Mouse (Mus musculus) brain, embryonic 14.5 days (tissue): Measurements from ENCODE around the gene Prr5l.

Experiments
- CTCF ChIP-seq: fragments of 200-500 bp; IDR thresholded peaks from 2 replicates; pipeline ENCODE4 v1.5.1; 2012; ENCODE audit warnings: inconsistent platforms, mild to moderate bottlenecking, moderate library complexity, borderline replicate concordance; ENCODE audit not compliant: insufficient read depth, insufficient read length; ENCODE audit errors: extremely low read depth
- POLR2A ChIP-seq: fragments of 200-500 bp; IDR thresholded peaks from 2 replicates; pipeline ENCODE4 v1.6.1; 2012; ENCODE audit warnings: mild to moderate bottlenecking, inconsistent platforms, borderline replicate concordance; ENCODE audit not compliant: poor library complexity, insufficient read depth, insufficient read length, severe bottlenecking; ENCODE audit errors: extremely low read depth

GRCm38 (mm10) chr2:101761898-101762297, 120.9 kb downstream of the Prr5l start:
- no peak for TF ChIP-seq CTCF
- TF ChIP-seq POLR2A = no peak
